Mouse (Mus musculus): ENCODE results near the gene Rgs9bp. TPM values are rescaled to one million over a fixed set of nuclear protein-coding genes. Genes with fewer than 3 reads are reported as not detected.
A peak's percentile ranks its signal among the peaks of the same experiment; 100 is the strongest.

The Rgs9bp gene
- total RNA-seq (2014; rRNA removed): 0.11 and 0.24 TPM in 2 replicates
- polyA plus RNA-seq (2015; fragmentation: Nextera tagmentation; extraction: Ambion mirVana): 0.05 TPM in 1 of 2 replicates, not detected in the other

DNA sequence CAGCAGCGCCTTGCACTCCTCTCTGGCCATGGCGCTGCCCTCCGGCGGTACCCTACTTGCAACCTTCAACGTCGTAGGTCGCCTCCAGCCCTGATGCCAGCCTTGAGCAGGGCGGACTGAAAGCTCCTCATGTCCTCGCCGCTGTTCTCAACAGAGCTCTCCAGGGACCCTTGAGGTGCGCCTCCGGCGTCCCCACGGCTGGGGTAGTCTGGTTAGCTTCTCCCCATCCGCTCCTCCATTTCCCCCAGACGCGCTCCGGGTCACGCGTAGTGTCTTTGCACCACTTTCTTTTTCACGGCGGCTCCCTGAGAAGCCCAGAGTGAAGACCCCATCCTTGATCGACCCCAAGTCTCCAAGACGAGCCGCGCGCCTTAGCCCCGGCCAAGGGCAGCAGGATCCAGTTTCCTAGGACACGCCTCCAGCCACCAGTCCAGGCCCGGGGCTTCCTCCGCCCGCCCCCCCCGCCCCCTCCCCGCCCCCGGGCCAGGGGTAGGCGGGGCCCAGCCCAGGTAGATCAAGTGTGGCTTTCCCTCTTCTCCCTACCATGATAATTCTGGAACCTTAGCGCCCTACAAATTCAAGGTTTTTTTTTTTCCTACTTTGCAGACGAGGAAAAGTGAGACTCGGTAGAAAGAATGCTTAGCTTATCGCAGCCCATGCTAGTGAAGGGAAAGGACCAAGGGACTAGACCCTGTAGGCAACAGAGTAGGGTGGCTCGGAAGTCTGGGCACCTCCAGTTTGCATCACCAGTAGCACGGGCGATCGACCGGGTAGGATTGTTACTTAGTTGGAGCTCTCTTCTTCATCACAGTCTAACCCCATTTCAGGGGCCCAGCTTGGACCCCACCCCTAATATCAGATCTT, at the start of gene Rgs9bp:
TSS of gene Rgs9bp (minus strand) at position 392 of the 864 bp plus-strand sequence.
- Histone ChIP-seq H3K4me2 (ENCODE audit: low read depth, low read length, poor library complexity, severe bottlenecking) (peak within 1 kb of the TSS; percentile 77), H3K4me1 (ENCODE audit: insufficient read depth, low read length) (peaks cover 8% of the 10 kb centered on the region), H3K27ac (ENCODE audit: low read depth, low read length) (no peak within 1 kb of the TSS), H3K9me3 (ENCODE audit: low read length) (no peaks in the 10 kb centered on the region), H3K4me3 (ENCODE audit: low read depth, low read length) (peak within 1 kb of the TSS; percentile 87), H3K9ac (replicated peaks; ENCODE audit: low read length, poor library complexity, severe bottlenecking) (peak within 1 kb of the TSS; percentile 67), H3K36me3 (ENCODE audit: insufficient read depth, low read length) (no peaks in the 10 kb centered on the region), H3K27me3 (ENCODE audit: insufficient read depth, low read length) (peaks cover 30% of the 10 kb centered on the region)
- WGBS: under 1% methylated on average over 45 of the region's 45 CpGs
- DNase-seq (ENCODE audit: low spot score) (no peak), ATAC-seq (ENCODE audit: low FRiP score) (peak; percentile 62; the same call in 1 of the 2 replicates)
- no peak for TF ChIP-seq CTCF (IDR thresholded peaks at IDR 0.05)

DNA sequence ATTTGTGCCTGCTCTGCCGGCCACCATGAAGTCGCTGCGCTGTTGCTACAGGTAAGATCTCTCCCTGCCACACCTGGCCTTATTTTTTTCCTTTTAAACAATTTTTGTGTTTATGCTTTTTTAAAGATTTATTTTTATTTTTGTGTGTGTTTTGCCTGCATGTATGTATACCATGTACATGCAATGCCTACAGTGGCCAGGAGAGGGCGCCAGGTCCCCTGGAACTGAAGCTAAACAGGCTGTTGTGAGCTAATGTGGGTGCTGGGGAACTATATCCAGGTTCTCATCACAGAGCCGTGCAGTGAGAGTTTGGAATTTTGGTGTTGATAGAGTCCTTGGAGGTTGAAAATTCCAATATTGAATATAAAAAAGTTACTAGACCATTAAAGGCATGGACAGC, 43.1 kb upstream of the Rgs9bp start:
- DNase-seq (ENCODE audit: low spot score): no peak
- peak; percentile 74 for TF ChIP-seq CTCF (IDR thresholded peaks at IDR 0.05)
- Histone ChIP-seq H3K4me3 (ENCODE audit: low read depth, low read length) (no peak overlapping the region), H3K36me3 (ENCODE audit: insufficient read depth, low read length) (peaks cover 27% of the 10 kb centered on the region), H3K27ac (ENCODE audit: low read depth, low read length) (no peak overlapping the region), H3K9me3 (ENCODE audit: low read length) (no peaks in the 10 kb centered on the region), H3K4me1 (ENCODE audit: insufficient read depth, low read length) (no peaks in the 10 kb centered on the region), H3K9ac (replicated peaks; ENCODE audit: low read length, poor library complexity, severe bottlenecking) (no peak overlapping the region), H3K4me2 (ENCODE audit: low read depth, low read length, poor library complexity, severe bottlenecking) (no peak overlapping the region), H3K27me3 (ENCODE audit: insufficient read depth, low read length) (no peaks in the 10 kb centered on the region)
- WGBS: 70% methylated on average over 5 of the region's 5 CpGs
- no peak for ATAC-seq (ENCODE audit: low FRiP score)

DNA sequence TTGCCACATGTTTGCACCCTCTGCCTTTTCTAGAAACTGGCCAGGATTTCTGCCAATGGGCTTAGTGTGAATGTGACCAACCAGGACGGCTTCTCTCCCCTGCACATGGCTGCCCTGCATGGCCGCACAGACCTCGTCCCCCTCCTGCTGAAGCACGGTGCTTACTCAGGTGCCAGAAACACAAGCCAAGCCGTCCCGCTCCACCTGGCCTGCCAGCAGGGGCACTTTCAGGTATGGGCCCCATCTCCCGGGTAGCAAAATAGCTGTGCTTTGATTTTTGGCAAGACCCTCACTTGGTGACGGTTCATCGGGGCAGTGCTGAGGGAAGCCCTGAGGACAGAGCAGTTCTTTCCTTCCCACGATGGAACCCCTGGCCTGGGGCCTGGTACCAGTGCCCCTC, 42.0 kb upstream of the Rgs9bp start:
- no peak overlapping the region for H3K9ac ChIP-seq (replicated peaks; ENCODE audit: low read length, poor library complexity, severe bottlenecking)
- DNase-seq (ENCODE audit: low spot score) (no peak), ATAC-seq (ENCODE audit: low FRiP score) (0 out of 2 replicates have a peak, but pooled peaks have one; percentile 47)
- no peak overlapping the region for H3K4me3 ChIP-seq (ENCODE audit: low read depth, low read length)
- whole genome bisulfite sequencing: 97% methylated on average over 10 of the region's 10 CpGs
- TF ChIP-seq CTCF (IDR thresholded peaks at IDR 0.05): no peak
- no peaks in the 10 kb centered on the region for H3K9me3 ChIP-seq (ENCODE audit: low read length)
- H3K4me2 ChIP-seq (ENCODE audit: low read depth, low read length, poor library complexity, severe bottlenecking): no peak overlapping the region
- no peaks in the 10 kb centered on the region for H3K4me1 ChIP-seq (ENCODE audit: insufficient read depth, low read length)
- peaks cover 31% of the 10 kb centered on the region for H3K36me3 ChIP-seq (ENCODE audit: insufficient read depth, low read length)
- H3K27ac ChIP-seq (ENCODE audit: low read depth, low read length): no peak overlapping the region
- H3K27me3 ChIP-seq (ENCODE audit: insufficient read depth, low read length): no peaks in the 10 kb centered on the region

DNA sequence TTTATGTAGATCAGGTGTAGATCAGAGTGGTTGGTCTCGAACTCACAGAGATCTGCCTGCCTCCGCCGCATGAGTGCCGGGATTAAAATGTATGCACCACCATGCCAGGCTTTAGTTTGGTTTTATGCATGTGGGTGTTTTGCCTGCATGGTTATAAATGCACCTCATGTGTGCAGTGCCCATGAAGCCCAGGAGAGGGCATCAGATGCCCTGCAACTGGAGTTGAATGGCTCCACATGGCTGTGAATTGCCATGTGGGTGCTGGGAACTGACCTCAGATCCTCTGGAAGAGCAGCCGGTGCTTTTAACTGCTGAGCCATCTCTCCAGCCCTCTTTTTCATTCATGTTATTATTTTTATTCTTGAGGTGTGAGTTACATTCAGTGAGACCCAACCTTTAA, 40.7 kb upstream of the Rgs9bp start:
- 100% methylated on average over 5 of the region's 5 CpGs for WGBS
- H3K27ac ChIP-seq (ENCODE audit: low read depth, low read length): no peak overlapping the region
- no peaks in the 10 kb centered on the region for H3K9me3 ChIP-seq (ENCODE audit: low read length)
- no peak overlapping the region for H3K9ac ChIP-seq (replicated peaks; ENCODE audit: low read length, poor library complexity, severe bottlenecking)
- 0 out of 2 replicates have a peak, but pooled peaks have one; percentile 28 for TF ChIP-seq CTCF (IDR thresholded peaks at IDR 0.05)
- ATAC-seq (ENCODE audit: low FRiP score) (no peak), DNase-seq (ENCODE audit: low spot score) (no peak)
- no peak overlapping the region for H3K4me2 ChIP-seq (ENCODE audit: low read depth, low read length, poor library complexity, severe bottlenecking)
- no peak overlapping the region for H3K4me3 ChIP-seq (ENCODE audit: low read depth, low read length)
- H3K4me1 ChIP-seq (ENCODE audit: insufficient read depth, low read length): no peaks in the 10 kb centered on the region
- no peaks in the 10 kb centered on the region for H3K27me3 ChIP-seq (ENCODE audit: insufficient read depth, low read length)
- peaks cover 33% of the 10 kb centered on the region for H3K36me3 ChIP-seq (ENCODE audit: insufficient read depth, low read length)

DNA sequence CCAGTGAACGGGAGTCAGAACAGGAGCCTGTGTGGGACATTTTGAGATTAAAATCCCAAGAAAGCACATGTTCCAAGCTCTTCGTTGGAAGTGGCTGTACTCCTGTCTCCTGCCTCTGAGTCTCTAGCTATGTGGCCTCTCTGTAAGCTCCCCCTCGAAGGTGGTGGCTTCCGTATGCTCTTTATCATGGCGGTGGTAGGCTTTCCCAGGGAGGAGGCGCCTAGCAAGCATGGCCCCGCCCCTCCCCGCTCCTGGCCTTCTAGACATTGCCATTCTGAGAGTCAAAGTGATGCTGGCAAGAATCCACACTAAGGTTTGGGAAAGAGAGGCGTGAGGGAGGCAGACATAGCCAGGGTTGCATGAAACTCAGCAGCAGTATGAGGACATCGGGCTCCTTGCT, 37.2 kb upstream of the Rgs9bp start:
- no peaks in the 10 kb centered on the region for H3K27me3 ChIP-seq (ENCODE audit: insufficient read depth, low read length)
- ATAC-seq (ENCODE audit: low FRiP score) (no peak), DNase-seq (ENCODE audit: low spot score) (no peak)
- no peaks in the 10 kb centered on the region for H3K4me1 ChIP-seq (ENCODE audit: insufficient read depth, low read length)
- H3K4me2 ChIP-seq (ENCODE audit: low read depth, low read length, poor library complexity, severe bottlenecking): no peak overlapping the region
- WGBS: 94% methylated on average over 10 of the region's 10 CpGs
- H3K4me3 ChIP-seq (ENCODE audit: low read depth, low read length): no peak overlapping the region
- H3K9ac ChIP-seq (replicated peaks; ENCODE audit: low read length, poor library complexity, severe bottlenecking): no peak overlapping the region
- TF ChIP-seq CTCF (IDR thresholded peaks at IDR 0.05): no peak
- peaks cover 30% of the 10 kb centered on the region for H3K36me3 ChIP-seq (ENCODE audit: insufficient read depth, low read length)
- H3K9me3 ChIP-seq (ENCODE audit: low read length): no peaks in the 10 kb centered on the region
- H3K27ac ChIP-seq (ENCODE audit: low read depth, low read length): no peak overlapping the region

DNA sequence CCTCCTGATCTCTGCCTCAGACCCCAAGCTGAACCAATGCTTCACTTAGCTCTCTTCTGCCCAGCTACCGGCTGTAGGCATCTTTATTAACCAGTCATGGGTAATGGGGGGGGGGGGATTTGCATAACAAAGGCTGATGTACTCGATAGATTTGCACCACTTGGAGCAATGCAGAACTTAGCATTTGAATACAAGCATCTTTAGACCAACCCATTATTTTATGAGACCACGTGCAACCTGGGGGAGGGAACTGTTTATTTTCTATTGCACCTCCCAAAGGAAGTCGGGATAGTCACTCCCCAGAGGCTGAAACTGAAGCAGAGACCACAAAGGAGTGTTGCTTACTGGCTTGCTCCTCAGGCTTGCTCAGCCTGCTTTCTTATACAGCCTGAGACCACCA, 32.1 kb upstream of the Rgs9bp start:
- no peak overlapping the region for H3K27ac ChIP-seq (ENCODE audit: low read depth, low read length)
- TF ChIP-seq CTCF (IDR thresholded peaks at IDR 0.05): no peak
- no peaks in the 10 kb centered on the region for H3K9me3 ChIP-seq (ENCODE audit: low read length)
- peaks cover 42% of the 10 kb centered on the region for H3K36me3 ChIP-seq (ENCODE audit: insufficient read depth, low read length)
- H3K4me3 ChIP-seq (ENCODE audit: low read depth, low read length): no peak overlapping the region
- H3K4me1 ChIP-seq (ENCODE audit: insufficient read depth, low read length): no peaks in the 10 kb centered on the region
- no peak overlapping the region for H3K4me2 ChIP-seq (ENCODE audit: low read depth, low read length, poor library complexity, severe bottlenecking)
- H3K9ac ChIP-seq (replicated peaks; ENCODE audit: low read length, poor library complexity, severe bottlenecking): no peak overlapping the region
- H3K27me3 ChIP-seq (ENCODE audit: insufficient read depth, low read length): no peaks in the 10 kb centered on the region
- DNase-seq (ENCODE audit: low spot score) (no peak), ATAC-seq (ENCODE audit: low FRiP score) (no peak)
- 40% methylated on average over 4 of the region's 4 CpGs for WGBS
